Mouse (Mus musculus) stomach, postnatal 0 days (tissue): ENCODE measurements around the gene Sbp. TPM values are rescaled to one million over a fixed set of nuclear protein-coding genes. Genes with fewer than 3 reads are reported as not detected.
A peak's percentile ranks its signal among the peaks of the same experiment; 100 is the strongest.
"Not testable (repeated sequence)": the region's sequence is repeated elsewhere in the genome, so short reads cannot be mapped to it uniquely, and the experiment has no call there.

Experiments used
- ATAC-seq: fragments of 200-750 bp; cut with Nextera tagmentation; 2 replicates; pipeline ENCODE4 v1.8.0; 2017; ENCODE audit not compliant: low FRiP score, low TSS enrichment
- DNase-seq: peaks from one replicate; pipeline ENCODE4 v3.0.0-alpha.2; 2016; ENCODE audit warnings: low spot score
- H3K27ac ChIP-seq: fragments of 300-500 bp; sonication (generic); replicated peaks from 2 replicates; pipeline ENCODE4 v1.5.1; 2014; ENCODE audit warnings: mild to moderate bottlenecking, control low read depth
- H3K27me3 ChIP-seq: fragments of 300-500 bp; sonication (generic); 2 replicates; pipeline ENCODE4 v1.6.1; 2014; ENCODE audit warnings: low read length; ENCODE audit not compliant: control insufficient read depth, insufficient read depth
- H3K36me3 ChIP-seq: fragments of 300-500 bp; sonication (generic); 2 replicates; pipeline ENCODE4 v1.6.1; 2014; ENCODE audit warnings: low read length, mixed read lengths; ENCODE audit not compliant: control insufficient read depth, insufficient read depth
- H3K4me1 ChIP-seq: fragments of 300-500 bp; sonication (generic); replicated peaks from 2 replicates; pipeline ENCODE4 v1.6.1; 2014; ENCODE audit warnings: antibody characterized with exemption; ENCODE audit not compliant: control insufficient read depth, insufficient read depth
- H3K4me2 ChIP-seq: fragments of 300-500 bp; sonication (generic); replicated peaks from 2 replicates; pipeline ENCODE4 v1.6.1; 2014; ENCODE audit warnings: low read depth, mild to moderate bottlenecking, control low read depth, moderate library complexity
- H3K4me3 ChIP-seq: fragments of 300-500 bp; sonication (generic); 2 replicates; pipeline ENCODE4 v1.5.1; 2014; ENCODE audit warnings: low read depth, low read length, control low read depth
- H3K9ac ChIP-seq: fragments of 300-500 bp; sonication (generic); 2 replicates; pipeline ENCODE4 v1.6.1; 2014; ENCODE audit warnings: mild to moderate bottlenecking, low read length, control low read depth, mixed read lengths
- H3K9me3 ChIP-seq: fragments of 300-500 bp; sonication (generic); 2 replicates; pipeline ENCODE4 v1.6.1; 2016; ENCODE audit warnings: low read length; ENCODE audit not compliant: control insufficient read depth
- CTCF ChIP-seq: IDR thresholded peaks from 2 replicates; pipeline ENCODE4 v1.5.1; 2016; ENCODE audit warnings: antibody characterized with exemption, low read depth, mild to moderate bottlenecking, moderate library complexity
- EP300 ChIP-seq: optimal IDR thresholded peaks from 2 replicates; pipeline ENCODE3; 2016; ENCODE audit warnings: antibody characterized with exemption
- WGBS: fragments of 180-500 bp; shearing (Covaris S2); extraction: QIAGEN DNeasy Blood & Tissue Kit; methylation state at CpG from one replicate; pipeline ENCODE4 v1.1.7; 2014; 5-methylcytosine and 5-hydroxymethylcytosine counted together
- polyA plus RNA-seq: library from polyadenylated mRNA; unstranded; fragments of >200 nt; fragmentation: Nextera tagmentation; extraction: Ambion mirVana; gene quantifications from 2 replicates; pipeline ENCODE4 v1.2.1, GENCODE M21; 2015

The Sbp gene
- polyA plus RNA-seq, 1 experiment from 2014 or later = not detected

DNA sequence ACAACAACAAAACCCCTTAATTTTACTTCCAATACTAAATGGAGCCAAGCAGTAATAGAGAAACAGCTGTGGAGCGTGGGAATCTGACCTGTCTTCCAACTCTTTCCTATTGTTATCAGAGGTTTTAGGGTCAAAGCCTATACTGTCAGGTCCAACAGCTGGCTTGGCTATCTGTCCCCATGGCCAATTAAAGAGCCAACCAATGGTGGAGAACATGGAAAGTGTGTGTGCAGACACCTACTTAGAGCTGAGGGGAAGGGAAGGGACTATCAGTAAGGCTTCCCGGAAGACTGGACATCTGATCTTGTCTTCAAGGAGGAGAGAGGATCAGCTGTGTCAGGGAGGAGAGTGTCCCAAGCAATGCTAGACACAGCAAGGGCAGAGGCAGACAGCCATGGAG, 7.6 kb downstream of the Sbp start:
- Histone ChIP-seq H3K4me2 (no peak overlapping the region), H3K36me3 (no peaks in the 10 kb centered on the region), H3K9me3 (no peaks in the 10 kb centered on the region), H3K27ac (no peak overlapping the region), H3K4me1 (no peaks in the 10 kb centered on the region), H3K4me3 (no peak overlapping the region), H3K9ac (no peak overlapping the region), H3K27me3 (no peaks in the 10 kb centered on the region)
- WGBS = 82% methylated on average over 2 of the region's 2 CpGs
- ATAC-seq (no peak), DNase-seq (no peak)
- no peak for TF ChIP-seq EP300
- TF ChIP-seq CTCF = no peak

DNA sequence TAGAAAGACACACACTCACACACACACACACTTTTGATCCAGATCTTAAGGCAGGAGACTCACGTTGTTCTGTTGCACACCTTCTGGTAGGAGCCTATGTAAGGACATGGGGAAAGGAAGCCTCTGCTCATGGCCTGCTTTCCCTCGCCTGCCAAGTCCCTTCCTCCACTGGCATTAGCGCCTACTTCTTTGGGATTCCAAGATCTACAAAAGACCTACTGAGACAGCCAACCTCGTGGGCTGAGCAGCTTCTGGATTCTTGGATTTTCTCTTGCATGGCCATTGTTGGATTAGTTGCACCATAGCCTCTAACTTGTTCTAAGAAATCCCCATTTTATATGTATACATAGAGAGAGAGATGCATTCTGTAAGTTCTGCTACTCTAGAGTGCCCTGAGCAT, 9.4 kb downstream of the Sbp start:
- DNase-seq, H3K4me2 ChIP-seq, H3K4me1 ChIP-seq, H3K9me3 ChIP-seq, ATAC-seq, H3K36me3 ChIP-seq, H3K27ac ChIP-seq, H3K9ac ChIP-seq, H3K4me3 ChIP-seq, H3K27me3 ChIP-seq: not testable (repeated sequence)
- 60% methylated on average over 4 of the region's 4 CpGs for WGBS

DNA sequence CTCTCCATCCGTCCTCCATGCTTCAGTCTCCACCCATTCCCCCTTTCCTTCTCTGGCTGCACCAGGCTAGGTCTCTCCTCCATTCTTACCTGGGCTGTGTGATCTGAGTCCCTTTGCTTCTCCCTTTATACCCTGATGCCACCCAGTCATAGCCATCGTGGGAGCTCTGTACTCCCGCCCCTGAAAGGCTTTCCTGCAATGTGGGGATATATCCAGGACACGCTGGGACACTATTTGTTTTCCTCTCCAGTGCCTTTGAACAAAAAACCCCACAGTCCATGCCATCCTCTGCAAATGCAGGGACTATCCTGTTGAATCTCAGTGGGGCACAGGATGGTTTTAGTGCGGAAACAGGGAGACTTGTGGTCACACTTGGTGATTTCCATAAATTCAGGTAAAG, 13.7 kb downstream of the Sbp start, which contains the start of gene Sbpl:
Gene Sbpl, minus strand, starts transcription at position 101 of the 400 bp plus-strand sequence.
- H3K9me3 ChIP-seq = no peaks in the 10 kb centered on the region
- H3K4me3 ChIP-seq = no peak within 1 kb of the TSS
- TF ChIP-seq EP300 = no peak
- no peak for TF ChIP-seq CTCF
- H3K36me3 ChIP-seq = no peaks in the 10 kb centered on the region
- H3K4me1 ChIP-seq = no peaks in the 10 kb centered on the region
- H3K27me3 ChIP-seq = no peaks in the 10 kb centered on the region
- H3K27ac ChIP-seq = no peak within 1 kb of the TSS
- no peak within 1 kb of the TSS for H3K9ac ChIP-seq
- H3K4me2 ChIP-seq = no peak within 1 kb of the TSS
- 77% methylated on average over 5 of the region's 5 CpGs for WGBS
- ATAC-seq = no peak
- no peak for DNase-seq

DNA sequence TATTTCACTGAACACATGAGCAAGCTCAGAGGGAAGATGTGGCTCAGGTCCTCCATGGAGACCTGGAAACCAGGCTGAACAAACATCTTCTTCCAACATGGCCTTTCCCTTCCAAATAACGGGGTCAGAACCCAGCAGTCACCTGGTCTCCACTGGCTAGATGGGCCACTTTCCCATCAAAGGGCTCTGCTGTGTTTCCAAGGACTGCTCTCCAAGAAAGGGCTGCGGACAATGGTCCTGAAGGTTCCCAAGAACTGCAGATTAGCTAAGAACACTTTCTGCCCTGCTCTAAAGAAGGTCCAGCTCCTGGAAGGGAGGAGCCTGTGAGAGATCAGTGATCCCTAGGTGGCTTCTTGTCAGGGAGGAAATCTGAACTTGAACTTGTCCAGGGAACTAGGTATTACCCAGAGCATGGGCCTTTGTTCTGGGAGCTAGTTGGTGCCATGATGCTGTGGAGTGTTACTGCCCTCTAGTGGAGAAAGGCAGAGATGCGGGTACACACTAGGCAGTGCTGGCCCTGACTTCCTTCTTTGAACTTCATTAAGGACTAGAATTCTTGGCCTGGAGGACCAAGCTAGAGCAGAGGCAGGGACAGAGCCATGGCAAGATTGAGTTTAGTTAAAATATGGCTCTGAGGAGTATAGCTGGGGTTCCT, 18.7 kb downstream of the Sbp start:
- WGBS = 36% methylated on average over 3 of the region's 3 CpGs
- DNase-seq (peak; percentile 85), ATAC-seq (peak; percentile 90)
- H3K27ac ChIP-seq = no peak overlapping the region
- H3K36me3 ChIP-seq = no peaks in the 10 kb centered on the region
- no peak overlapping the region for H3K4me3 ChIP-seq
- no peak for TF ChIP-seq EP300
- TF ChIP-seq CTCF = peak; percentile 100
- H3K9ac ChIP-seq = no peak overlapping the region
- H3K9me3 ChIP-seq = no peaks in the 10 kb centered on the region
- H3K4me1 ChIP-seq = no peaks in the 10 kb centered on the region
- H3K27me3 ChIP-seq = no peaks in the 10 kb centered on the region
- no peak overlapping the region for H3K4me2 ChIP-seq

DNA sequence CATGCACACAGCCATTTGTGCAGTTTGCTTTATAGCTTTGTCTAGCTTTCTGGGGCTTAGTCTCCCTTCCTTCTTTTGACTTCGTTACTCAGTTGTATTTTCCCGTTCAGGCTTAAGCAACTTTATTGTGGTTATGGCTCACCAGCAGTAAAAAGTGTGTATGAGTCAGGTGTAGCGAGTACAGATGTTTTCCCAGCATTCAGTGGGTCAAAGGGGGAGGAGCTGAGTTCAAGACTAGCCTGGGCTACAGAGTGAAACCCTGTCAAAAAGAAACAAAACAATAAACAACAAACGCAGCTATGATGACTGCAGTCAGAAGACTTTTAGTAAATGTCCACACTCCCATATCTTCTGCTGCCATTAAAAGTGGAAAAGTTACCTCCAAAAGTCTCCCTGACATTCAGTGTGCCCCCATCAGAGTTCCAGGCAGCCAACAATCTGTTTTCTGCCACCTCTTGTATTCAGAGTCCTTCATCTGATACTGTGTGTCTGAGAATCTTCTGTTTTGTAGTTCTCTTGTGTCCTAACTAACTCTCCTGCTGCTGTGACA, 20.2 kb downstream of the Sbp start:
- H3K4me2 ChIP-seq = no peak overlapping the region
- WGBS = 56% methylated on average over 4 of the region's 4 CpGs
- no peak overlapping the region for H3K9ac ChIP-seq
- no peak for ATAC-seq
- H3K4me1 ChIP-seq = no peaks in the 10 kb centered on the region
- H3K9me3 ChIP-seq = no peaks in the 10 kb centered on the region
- no peaks in the 10 kb centered on the region for H3K36me3 ChIP-seq
- no peak overlapping the region for H3K27ac ChIP-seq
- TF ChIP-seq CTCF (no peak), EP300 (no peak)
- no peak for DNase-seq
- H3K27me3 ChIP-seq = no peaks in the 10 kb centered on the region
- no peak overlapping the region for H3K4me3 ChIP-seq

DNA sequence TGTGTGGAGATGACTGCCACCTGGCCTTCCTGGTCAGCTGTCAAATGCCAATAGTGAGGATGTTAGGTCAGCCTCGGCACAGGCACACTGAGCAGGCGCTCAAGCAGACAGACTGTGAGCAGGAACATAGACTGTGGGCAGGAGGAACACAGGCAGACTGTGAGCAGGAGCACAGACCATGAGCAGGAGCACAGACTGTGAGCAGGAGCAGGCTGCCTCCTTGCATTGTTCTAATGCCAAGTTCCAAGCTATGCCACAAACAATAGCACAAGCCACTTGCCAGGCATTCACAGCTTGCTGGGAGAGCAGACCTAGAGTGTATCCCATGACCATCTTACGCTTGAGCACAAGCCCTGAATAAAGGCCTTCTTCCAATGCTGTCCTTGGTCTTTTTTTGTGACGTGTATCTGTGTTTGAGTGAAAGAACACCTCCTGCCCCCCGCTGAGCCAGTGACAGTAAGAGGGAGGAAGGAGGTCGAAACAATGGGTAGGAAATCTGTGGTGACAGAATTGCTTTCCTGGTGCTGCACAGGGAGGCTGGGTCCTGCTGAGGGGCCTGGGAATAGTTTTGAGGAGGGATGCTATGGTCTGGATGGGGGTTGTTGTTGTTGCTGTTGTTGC, 24.4 kb downstream of the Sbp start:
- Histone ChIP-seq H3K36me3 (no peaks in the 10 kb centered on the region), H3K4me3 (no peak overlapping the region), H3K9ac (no peak overlapping the region), H3K27ac (no peak overlapping the region), H3K4me1 (no peaks in the 10 kb centered on the region), H3K27me3 (no peaks in the 10 kb centered on the region), H3K9me3 (no peaks in the 10 kb centered on the region), H3K4me2 (no peak overlapping the region)
- no peak for ATAC-seq
- 58% methylated on average over 6 of the region's 6 CpGs for WGBS
- no peak for DNase-seq
- TF ChIP-seq EP300 (no peak), CTCF (no peak)
